Mouse (Mus musculus): ENCODE results near the gene Uox. TPM values are rescaled to one million over a fixed set of nuclear protein-coding genes. Genes with fewer than 3 reads are reported as not detected.

The Uox gene
- polyA plus RNA-seq, 1 experiment: not detected

- TF ChIP-seq POLR2AphosphoS2 (IDR thresholded peaks at IDR 0.05; ENCODE audit: insufficient read length, low read depth) (no peak), POLR2A (IDR thresholded peaks at IDR 0.05; ENCODE audit: insufficient read length, low read depth) (no peak), TCF12 (IDR thresholded peaks at IDR 0.05; ENCODE audit: insufficient read depth, poor library complexity, severe bottlenecking) (no peak), TCF3 (IDR thresholded peaks at IDR 0.05; ENCODE audit: insufficient read length, low read depth) (no peak), MYOD1 (IDR thresholded peaks at IDR 0.05; ENCODE audit: control insufficient read depth in 1 of 3, insufficient read length in 2 of 3, low read depth in 2 of 3) (no peak), SRF (IDR thresholded peaks at IDR 0.05; ENCODE audit: control insufficient read depth, insufficient read length, low read depth) (no peak)
- Histone ChIP-seq H3K79me2 (ENCODE audit: control insufficient read depth, insufficient read depth) (no peaks in the 10 kb centered on the region), H3K36me3 (ENCODE audit: control insufficient read depth, insufficient read depth) (no peaks in the 10 kb centered on the region), H3K27me3 (ENCODE audit: control insufficient read depth, insufficient read depth, insufficient read length) (no peaks in the 10 kb centered on the region), H3K4me2 (ENCODE audit: low read depth) (no peak overlapping the region), H3K4me3 (no peak overlapping the region), H3ac (ENCODE audit: control insufficient read depth, insufficient read length) (no peak overlapping the region)
Observed at GRCm38 (mm10) chr3:146650716-146651115, 80.5 kb downstream of the Uox start.

DNA sequence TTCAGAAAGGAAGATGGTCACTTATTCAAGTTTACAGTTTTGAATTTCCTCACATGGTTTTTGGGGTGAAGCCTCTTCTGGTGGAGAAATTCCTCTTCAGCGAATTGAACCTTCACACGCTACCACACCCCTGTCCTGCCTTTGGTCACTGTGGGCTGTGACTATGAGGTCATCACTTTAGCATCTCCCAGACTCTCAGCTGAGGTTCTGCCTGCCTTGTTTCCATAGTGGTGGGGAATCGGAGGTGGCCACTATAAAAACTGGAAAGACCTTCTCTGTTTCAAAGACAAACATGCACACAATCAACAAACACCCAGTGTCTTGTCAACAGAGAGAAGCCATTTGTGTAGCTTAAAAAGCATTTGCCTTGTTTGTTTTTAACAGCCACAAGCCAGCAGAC lies 81.0 kb downstream of the Uox start, which contains the start of gene 4930503B20Rik:
Gene 4930503B20Rik, minus strand, starts transcription at position 101 of the 400 bp plus-strand sequence.
- H3K36me3 ChIP-seq (ENCODE audit: control insufficient read depth, insufficient read depth): no peaks in the 10 kb centered on the region
- no peak within 1 kb of the TSS for H3K4me2 ChIP-seq (ENCODE audit: low read depth)
- H3K4me3 ChIP-seq: no peak within 1 kb of the TSS
- no peak within 1 kb of the TSS for H3ac ChIP-seq (ENCODE audit: control insufficient read depth, insufficient read length)
- TF ChIP-seq MAX (IDR thresholded peaks at IDR 0.05; ENCODE audit: low read depth) (no peak), POLR2A (IDR thresholded peaks at IDR 0.05; ENCODE audit: insufficient read length, low read depth) (no peak), USF1 (IDR thresholded peaks at IDR 0.05; ENCODE audit: low read depth) (no peak), E2F4 (IDR thresholded peaks at IDR 0.05; ENCODE audit: insufficient read depth) (no peak), REST (IDR thresholded peaks at IDR 0.05; ENCODE audit: insufficient read depth, insufficient read length) (no peak), POLR2AphosphoS2 (IDR thresholded peaks at IDR 0.05; ENCODE audit: insufficient read length, low read depth) (no peak), CEBPB (IDR thresholded peaks at IDR 0.05; ENCODE audit: insufficient read depth, poor library complexity, severe bottlenecking) (no peak), MYOD1 (IDR thresholded peaks at IDR 0.05; ENCODE audit: control insufficient read depth in 1 of 3, insufficient read length in 2 of 3, low read depth in 2 of 3) (no peak)
- H3K79me2 ChIP-seq (ENCODE audit: control insufficient read depth, insufficient read depth): no peaks in the 10 kb centered on the region
- no peaks in the 10 kb centered on the region for H3K27me3 ChIP-seq (ENCODE audit: control insufficient read depth, insufficient read depth, insufficient read length)

DNA sequence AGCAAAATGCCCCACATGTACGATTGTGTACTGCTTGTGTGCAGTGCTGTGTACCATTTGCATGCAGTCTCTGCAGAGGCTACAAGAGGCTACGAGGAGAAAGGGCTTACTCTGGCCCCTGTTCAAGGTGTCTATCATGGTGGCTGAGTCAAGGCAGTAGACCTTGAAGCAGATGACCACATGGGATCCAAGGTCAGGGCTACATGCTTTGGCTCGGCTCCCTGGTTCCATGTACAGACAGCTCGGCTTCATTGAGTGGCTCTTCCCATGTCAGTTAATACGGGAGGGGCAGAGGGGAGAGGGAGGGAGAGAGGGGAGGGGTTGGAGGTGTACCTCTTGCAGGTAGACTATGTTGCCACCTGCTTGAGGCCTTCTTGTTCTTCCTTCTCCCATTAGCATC lies 82.2 kb downstream of the Uox start:
- Histone ChIP-seq H3K4me3 (no peak overlapping the region), H3K27me3 (ENCODE audit: control insufficient read depth, insufficient read depth, insufficient read length) (no peaks in the 10 kb centered on the region), H3K4me2 (ENCODE audit: low read depth) (no peak overlapping the region), H3K79me2 (ENCODE audit: control insufficient read depth, insufficient read depth) (no peaks in the 10 kb centered on the region), H3ac (ENCODE audit: control insufficient read depth, insufficient read length) (no peak overlapping the region), H3K36me3 (ENCODE audit: control insufficient read depth, insufficient read depth) (no peaks in the 10 kb centered on the region)
- TF ChIP-seq MYOD1 (IDR thresholded peaks at IDR 0.05; ENCODE audit: control insufficient read depth in 1 of 3, insufficient read length in 2 of 3, low read depth in 2 of 3) (no peak), MAX (IDR thresholded peaks at IDR 0.05; ENCODE audit: low read depth) (no peak)

DNA sequence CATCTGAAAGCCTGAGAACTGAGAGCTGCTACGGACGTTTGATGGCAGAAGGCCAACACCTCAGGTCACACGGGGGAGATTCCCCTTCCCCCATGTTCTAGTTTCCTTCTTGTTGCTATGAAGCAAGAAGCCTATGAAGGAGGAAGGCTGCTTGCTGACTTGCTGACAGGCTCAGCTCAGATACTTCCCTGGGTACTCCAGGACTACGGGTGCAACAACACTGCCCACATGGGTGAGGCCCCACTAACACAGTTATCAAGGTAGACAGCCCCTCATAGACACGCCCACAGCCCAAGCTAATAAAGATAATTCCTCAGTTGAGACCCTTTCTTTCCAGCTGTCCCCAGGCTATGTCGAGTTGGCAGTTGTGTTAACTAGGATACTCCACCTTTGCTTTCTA lies 83.5 kb downstream of the Uox start:
- no peaks in the 10 kb centered on the region for H3K79me2 ChIP-seq (ENCODE audit: control insufficient read depth, insufficient read depth)
- H3K27me3 ChIP-seq (ENCODE audit: control insufficient read depth, insufficient read depth, insufficient read length): no peaks in the 10 kb centered on the region
- no peak overlapping the region for H3ac ChIP-seq (ENCODE audit: control insufficient read depth, insufficient read length)
- H3K4me3 ChIP-seq: no peak overlapping the region
- TF ChIP-seq MAX (IDR thresholded peaks at IDR 0.05; ENCODE audit: low read depth): no peak
- no peak for TF ChIP-seq TCF12 (IDR thresholded peaks at IDR 0.05; ENCODE audit: insufficient read depth, poor library complexity, severe bottlenecking)
- TF ChIP-seq CEBPB (IDR thresholded peaks at IDR 0.05; ENCODE audit: insufficient read depth, poor library complexity, severe bottlenecking): no peak
- TF ChIP-seq MYOG (IDR thresholded peaks at IDR 0.05; ENCODE audit: control insufficient read depth in 1 of 3, insufficient read depth in 1 of 3, insufficient read length in 2 of 3, low read depth in 2 of 3): no peak
- no peak for TF ChIP-seq REST (IDR thresholded peaks at IDR 0.05; ENCODE audit: insufficient read depth, insufficient read length)
- no peak for TF ChIP-seq USF1 (IDR thresholded peaks at IDR 0.05; ENCODE audit: low read depth)
- no peak for TF ChIP-seq MYOD1 (IDR thresholded peaks at IDR 0.05; ENCODE audit: control insufficient read depth in 1 of 3, insufficient read length in 2 of 3, low read depth in 2 of 3)
- no peak for TF ChIP-seq SRF (IDR thresholded peaks at IDR 0.05; ENCODE audit: control insufficient read depth, insufficient read length, low read depth)
- no peak for TF ChIP-seq TCF3 (IDR thresholded peaks at IDR 0.05; ENCODE audit: insufficient read length, low read depth)
- no peaks in the 10 kb centered on the region for H3K36me3 ChIP-seq (ENCODE audit: control insufficient read depth, insufficient read depth)
- H3K4me2 ChIP-seq (ENCODE audit: low read depth): no peak overlapping the region

GRCm38 (mm10) chr3:146655111-146655577 lies 84.9 kb downstream of the Uox start:
- Histone ChIP-seq H3K79me2 (ENCODE audit: control insufficient read depth, insufficient read depth) (no peaks in the 10 kb centered on the region), H3K4me2 (ENCODE audit: low read depth) (no peak overlapping the region), H3K36me3 (ENCODE audit: control insufficient read depth, insufficient read depth) (no peaks in the 10 kb centered on the region), H3K27me3 (ENCODE audit: control insufficient read depth, insufficient read depth, insufficient read length) (no peaks in the 10 kb centered on the region), H3K4me3 (no peak overlapping the region), H3ac (ENCODE audit: control insufficient read depth, insufficient read length) (no peak overlapping the region)
- TF ChIP-seq POLR2AphosphoS2 (IDR thresholded peaks at IDR 0.05; ENCODE audit: insufficient read length, low read depth) (no peak), REST (IDR thresholded peaks at IDR 0.05; ENCODE audit: insufficient read depth, insufficient read length) (no peak), SRF (IDR thresholded peaks at IDR 0.05; ENCODE audit: control insufficient read depth, insufficient read length, low read depth) (no peak), MYOD1 (IDR thresholded peaks at IDR 0.05; ENCODE audit: control insufficient read depth in 1 of 3, insufficient read length in 2 of 3, low read depth in 2 of 3) (no peak), TCF12 (IDR thresholded peaks at IDR 0.05; ENCODE audit: insufficient read depth, poor library complexity, severe bottlenecking) (no peak), POLR2A (IDR thresholded peaks at IDR 0.05; ENCODE audit: insufficient read length, low read depth) (no peak), E2F4 (IDR thresholded peaks at IDR 0.05; ENCODE audit: insufficient read depth) (no peak), CEBPB (IDR thresholded peaks at IDR 0.05; ENCODE audit: insufficient read depth, poor library complexity, severe bottlenecking) (no peak), USF1 (IDR thresholded peaks at IDR 0.05; ENCODE audit: low read depth) (no peak), MYOG (IDR thresholded peaks at IDR 0.05; ENCODE audit: control insufficient read depth in 1 of 3, insufficient read depth in 1 of 3, insufficient read length in 2 of 3, low read depth in 2 of 3) (no peak), TCF3 (IDR thresholded peaks at IDR 0.05; ENCODE audit: insufficient read length, low read depth) (no peak), MAX (IDR thresholded peaks at IDR 0.05; ENCODE audit: low read depth) (no peak)
